Mouse (Mus musculus) left cerebral cortex, postnatal 4 days (tissue): ENCODE results near the gene Ntm. TPM values are rescaled to one million over a fixed set of nuclear protein-coding genes. Genes with fewer than 3 reads are reported as not detected.

ENCODE experiments used
- DNase-seq: peaks from one replicate; pipeline ENCODE4 v3.0.0-alpha.2; 2022
- intact Hi-C: fragments of 180-260 bp; cut with DNase I; formaldehyde crosslinking; loops from one replicate; pipeline ENCODE4 v1.15.1; 2025
- total RNA-seq, 2 experiments: library from RNA; stranded (reverse); gene quantifications; 2 replicates each; pipeline ENCODE4 v1.2.3; 2021

Ntm gene
- 100 to 1,000 TPM; 269 to 280 TPM for total RNA-seq

DNA sequence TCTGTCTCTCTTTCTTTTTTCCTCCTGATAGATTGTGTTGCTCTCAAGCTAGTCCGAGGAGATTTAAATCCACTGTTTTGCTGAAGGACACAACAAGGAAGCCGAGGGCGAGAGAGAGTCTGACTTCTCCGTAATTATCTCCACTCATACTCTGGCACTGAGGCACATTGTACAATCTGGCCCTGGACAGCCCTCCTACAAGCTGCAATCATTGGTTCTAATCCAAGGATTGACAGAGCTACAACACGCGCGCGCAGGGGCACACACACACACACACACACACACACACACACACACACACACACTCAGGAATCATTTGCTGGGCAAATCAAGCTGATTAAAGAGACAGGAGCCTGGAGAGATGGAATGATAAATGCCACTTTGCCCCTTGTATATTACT is at the start of gene Ntm:
TSS of gene Ntm (minus strand) at position 164 of the 400 bp plus-strand sequence.
- intact Hi-C loops: loop anchor here (10.0 kb wide), 1 partner anchor 158 kb away; no protein-coding TSS in a partner anchor
- peak; percentile 76 for DNase-seq

DNA sequence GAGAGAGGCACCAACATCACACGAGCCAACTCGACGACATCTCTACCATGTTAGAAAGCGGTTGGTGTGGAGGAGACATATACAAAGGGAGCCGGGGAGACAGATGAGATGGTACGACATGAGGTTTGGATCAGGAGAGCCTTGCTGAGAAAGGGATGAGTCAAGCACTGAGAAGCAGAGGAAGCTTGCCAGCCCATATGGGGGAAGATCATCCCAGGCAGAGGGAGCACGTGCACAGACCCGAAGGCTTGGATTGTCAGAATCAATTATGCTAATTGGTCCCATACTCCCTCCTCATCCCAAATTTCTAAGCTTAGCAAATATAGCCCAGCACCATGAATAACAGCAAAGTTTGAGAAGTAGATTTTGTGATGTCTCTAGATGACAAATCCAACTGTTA is 42.8 kb upstream of the Ntm start:
- no peak for DNase-seq
- intact Hi-C loops: loop anchor here (10.0 kb wide), 1 partner anchor 259 kb away; no protein-coding TSS in a partner anchor

GRCm38 (mm10) chr9:30003612-30004011 is 40.7 kb upstream of the Ntm start:
- DNase-seq: peak; percentile 81
- intact Hi-C loops: loop anchor here (10.0 kb wide), 1 partner anchor 261 kb away; no protein-coding TSS in a partner anchor

DNA sequence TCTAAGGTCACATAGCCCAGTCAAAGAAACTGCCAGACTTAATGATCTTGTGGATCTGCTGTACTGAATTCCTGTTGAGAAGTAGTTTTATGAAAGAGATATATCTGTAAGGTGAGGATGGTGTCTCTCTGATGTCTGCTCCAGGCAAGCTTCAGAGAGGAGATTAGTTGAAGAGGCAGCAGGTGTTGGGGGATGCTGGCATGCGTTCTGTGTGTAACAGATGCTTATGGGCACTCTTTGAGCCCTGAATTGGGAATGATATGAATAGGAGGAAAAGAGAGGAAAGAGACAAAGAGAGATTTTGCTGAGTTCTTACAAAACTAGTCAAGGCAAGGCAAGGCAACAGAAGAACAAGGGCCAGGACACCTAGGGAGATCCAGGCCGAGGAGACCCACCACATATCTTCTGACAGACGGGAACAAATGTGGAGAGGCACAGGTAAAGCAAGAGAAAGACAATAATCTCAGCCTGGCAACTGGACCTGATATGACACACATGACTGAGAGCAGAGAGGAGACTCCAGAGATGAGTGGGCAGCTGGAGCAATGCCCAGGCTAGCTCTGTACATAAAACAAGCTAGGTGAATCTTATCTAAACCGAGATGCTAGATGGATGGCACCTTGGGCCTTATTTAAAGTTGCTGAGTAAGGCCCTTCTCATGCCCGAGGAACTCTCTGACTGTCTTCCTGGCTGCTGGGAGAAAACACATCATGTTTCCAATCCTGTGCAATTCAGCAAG is 18.4 kb upstream of the Ntm start:
- DNase-seq: peak; percentile 23
- intact Hi-C loops: no loop called here

- DNase-seq: peak; percentile 33
- intact Hi-C loops: loop anchor here (10.0 kb wide), 1 partner anchor 157 kb away; no protein-coding TSS in a partner anchor
Observed at GRCm38 (mm10) chr9:29961954-29962867, 730 bp downstream of the Ntm start.

DNA sequence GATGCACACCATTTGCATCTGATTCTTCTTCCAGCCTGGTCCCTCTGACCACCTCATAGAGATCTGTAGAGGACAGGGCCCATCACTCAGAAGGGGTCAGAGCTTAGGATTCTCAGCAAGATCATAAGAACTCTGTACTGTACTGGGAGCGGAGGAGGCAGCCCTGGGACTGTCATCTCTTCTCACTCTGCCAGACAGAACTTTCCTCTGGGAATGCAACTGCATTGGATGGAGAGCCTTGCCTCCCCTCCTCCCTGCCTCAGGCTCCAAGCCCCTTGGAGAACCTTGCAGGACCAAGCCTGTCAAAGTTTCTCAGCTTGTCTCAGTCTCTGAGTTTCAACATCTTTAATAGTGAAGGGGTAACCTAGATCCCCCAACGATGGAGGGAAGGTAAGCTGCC is 1.4 kb downstream of the Ntm start:
- intact Hi-C loops: loop anchor here (10.0 kb wide), 1 partner anchor 157 kb away; no protein-coding TSS in a partner anchor

DNA sequence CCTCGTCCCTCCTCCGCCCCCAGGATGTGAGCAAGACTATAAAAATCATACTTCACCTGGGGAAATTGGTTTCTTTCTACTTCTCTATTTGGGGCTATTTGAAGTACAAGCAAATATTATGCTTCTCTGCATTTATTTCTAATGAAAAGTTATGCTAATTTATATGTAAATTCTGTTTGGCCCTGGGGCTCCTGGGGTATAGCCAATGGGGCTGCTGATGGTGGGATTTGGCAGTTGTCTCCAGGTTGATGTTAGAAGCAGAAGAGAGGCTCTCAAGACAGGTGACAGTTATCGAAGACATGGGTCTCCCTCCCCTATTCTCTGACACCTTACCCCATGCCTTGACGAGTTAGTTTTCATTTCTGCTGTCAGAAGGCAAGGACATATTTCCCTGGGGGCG is 2.2 kb downstream of the Ntm start:
- intact Hi-C loops: loop anchor here (10.0 kb wide), 1 partner anchor 156 kb away; no protein-coding TSS in a partner anchor
- DNase-seq: no peak

More for the DNA sequence above, 1.4 kb downstream of the Ntm start:
- DNase-seq: no peak

DNA sequence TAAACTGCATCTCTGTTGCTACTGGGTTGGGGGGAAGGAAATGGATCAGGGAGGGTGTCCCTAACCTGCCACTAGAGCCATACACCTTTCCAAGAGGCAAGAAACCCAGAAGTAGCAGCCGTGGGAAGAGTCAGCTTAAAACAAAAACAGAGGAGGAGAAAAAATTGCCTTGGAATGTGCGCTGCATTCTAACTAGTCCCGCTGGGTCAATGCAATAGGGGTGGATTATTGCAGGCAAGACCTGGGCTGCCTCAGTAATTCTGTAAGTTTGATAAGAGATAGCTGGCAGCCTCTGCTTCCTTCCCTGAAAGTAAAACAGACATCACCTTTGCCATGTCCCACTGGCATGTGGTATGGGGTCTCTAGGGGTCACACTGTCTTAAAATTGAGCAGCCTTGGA is 2.7 kb downstream of the Ntm start:
- intact Hi-C loops: loop anchor here (10.0 kb wide), 1 partner anchor 155 kb away; no protein-coding TSS in a partner anchor
- DNase-seq: no peak

DNA sequence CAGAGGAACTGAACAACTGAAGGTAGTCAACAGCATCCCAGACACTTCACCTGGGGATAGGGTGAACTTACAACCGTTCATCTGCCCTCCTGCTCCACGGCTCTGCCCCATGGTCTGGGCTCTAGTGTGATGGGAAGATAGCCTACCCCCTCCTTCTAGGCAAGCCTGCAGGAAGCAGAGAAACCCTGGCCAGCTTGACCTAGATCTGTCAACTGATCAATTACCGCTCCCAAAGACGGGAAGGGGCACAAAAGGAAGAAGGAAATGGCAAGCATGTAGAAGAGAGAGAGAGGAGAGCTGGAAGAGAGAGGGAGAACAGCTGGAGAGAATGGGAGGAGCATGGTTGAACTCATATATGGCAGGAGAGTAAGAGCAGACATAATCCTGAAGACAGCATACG is 6.0 kb downstream of the Ntm start:
- intact Hi-C loops: loop anchor here (10.0 kb wide), 2 partner anchors 112 to 292 kb away; no protein-coding TSS in a partner anchor
- DNase-seq: no peak

- intact Hi-C loops: loop anchor here (10.0 kb wide), 2 partner anchors 109 to 289 kb away; no protein-coding TSS in a partner anchor
- peak; percentile 43 for DNase-seq
Observed at GRCm38 (mm10) chr9:29954031-29954430, 8.9 kb downstream of the Ntm start.

GRCm38 (mm10) chr9:29949041-29949440 is 13.9 kb downstream of the Ntm start:
- intact Hi-C loops: no loop called here
- peak; percentile 24 for DNase-seq

- intact Hi-C loops: no loop called here
- DNase-seq: no peak
Observed at GRCm38 (mm10) chr9:29943209-29944070, 19.5 kb downstream of the Ntm start.

- peak; percentile 78 for DNase-seq
- intact Hi-C loops: no loop called here
Observed at GRCm38 (mm10) chr9:29942183-29942952, 20.6 kb downstream of the Ntm start.

GRCm38 (mm10) chr9:29939517-29940034 is 23.4 kb downstream of the Ntm start:
- intact Hi-C loops: no loop called here
- no peak for DNase-seq

DNA sequence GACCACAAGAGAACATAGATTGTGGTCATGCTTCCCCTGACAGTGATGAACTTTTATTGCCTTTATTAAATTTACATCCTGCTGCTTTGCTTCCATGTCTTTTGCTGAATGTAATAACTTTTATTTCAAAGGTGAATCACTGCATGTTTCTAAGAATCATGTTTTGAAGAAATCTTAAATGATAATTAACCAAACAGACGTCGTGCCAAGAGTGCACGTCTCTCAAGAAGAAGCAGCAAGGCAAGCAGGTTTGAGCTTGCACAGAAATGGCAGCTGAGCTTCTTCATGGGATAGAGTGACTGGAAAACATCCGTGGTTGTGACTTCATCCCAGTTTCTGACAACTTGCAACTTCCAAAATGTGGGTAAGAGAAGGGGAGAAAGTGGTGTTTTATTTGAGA is 34.1 kb downstream of the Ntm start:
- intact Hi-C loops: no loop called here
- no peak for DNase-seq

DNA sequence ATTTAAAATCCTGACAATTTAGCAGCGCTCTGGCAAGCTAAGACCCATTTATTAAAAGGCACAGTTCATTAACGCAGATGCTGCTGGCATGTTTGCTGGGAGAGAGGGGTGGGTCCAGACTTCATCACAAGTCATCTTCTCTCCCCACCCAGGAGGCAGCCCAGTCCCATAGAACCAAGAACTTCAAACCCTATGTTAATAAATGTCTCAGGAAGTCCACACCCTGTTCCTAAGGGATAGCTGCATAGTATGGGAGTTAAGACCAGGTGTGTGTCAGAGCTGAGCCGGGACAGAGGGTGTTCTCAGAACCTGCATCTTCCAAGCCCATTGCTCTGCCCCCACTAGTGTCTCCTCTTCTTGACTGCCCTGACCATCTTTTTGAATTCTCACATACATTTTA is 37.6 kb downstream of the Ntm start:
- DNase-seq: no peak
- intact Hi-C loops: no loop called here

DNA sequence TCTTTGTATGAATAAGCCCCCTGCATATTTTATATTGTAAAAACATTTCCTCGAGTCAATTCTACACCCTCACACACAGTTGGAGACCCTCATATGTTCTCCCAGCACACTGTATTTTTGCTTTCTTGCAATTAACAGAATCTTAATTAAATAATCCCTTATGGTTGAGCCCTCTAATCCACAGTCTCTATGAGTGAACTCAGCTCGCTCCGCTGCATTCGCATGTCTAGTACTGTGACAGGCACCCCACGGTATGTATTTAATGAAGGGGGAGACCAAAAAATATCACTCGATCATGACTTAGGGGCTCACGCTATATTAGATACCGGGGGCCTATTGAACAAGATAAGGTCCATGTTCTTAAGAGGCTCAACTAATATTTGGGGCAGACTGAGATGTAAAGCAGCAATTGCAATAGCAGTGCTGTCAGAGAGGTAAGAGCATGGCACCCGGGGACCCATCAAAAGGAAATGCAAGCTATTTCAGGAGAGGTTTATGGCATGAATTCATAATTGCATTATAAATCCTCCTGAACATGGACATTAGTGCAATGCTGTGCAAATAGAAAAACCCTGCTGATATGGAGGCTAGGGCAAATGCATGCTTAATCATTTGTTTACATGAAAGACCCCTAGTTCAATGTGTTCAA is 64.4 kb downstream of the Ntm start:
- intact Hi-C loops: no loop called here

DNA sequence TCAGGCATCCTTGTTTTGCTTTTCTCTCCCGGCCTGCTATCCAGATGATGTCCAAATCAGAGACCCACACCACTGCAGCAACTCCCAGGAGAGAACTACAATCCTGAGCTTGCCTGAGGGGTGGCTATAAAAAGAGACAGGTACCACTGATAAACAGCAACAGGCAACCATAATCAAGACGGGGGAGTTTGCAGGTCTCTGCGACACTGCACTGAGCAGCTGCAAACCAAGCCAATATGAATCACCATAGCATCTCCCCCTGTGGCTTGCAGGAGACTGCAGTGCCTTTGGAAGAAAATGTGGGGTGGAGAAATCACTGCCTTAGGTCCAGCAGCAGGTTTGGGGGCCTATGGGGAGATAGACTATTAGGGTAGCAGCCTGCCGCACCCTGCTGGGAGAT is 65.5 kb downstream of the Ntm start:
- no peak for DNase-seq
- intact Hi-C loops: no loop called here

More for the DNA sequence above, 64.4 kb downstream of the Ntm start:
- no peak for DNase-seq

- intact Hi-C loops: no loop called here
- no peak for DNase-seq
Observed at GRCm38 (mm10) chr9:29892792-29893191, 70.1 kb downstream of the Ntm start.
